Mouse (Mus musculus) megakaryocyte, adult 5-6 weeks (primary cell): ENCODE measurements around the gene Gas2. TPM values are rescaled to one million over a fixed set of nuclear protein-coding genes. Genes with fewer than 3 reads are reported as not detected.
A peak's percentile ranks its signal among the peaks of the same experiment; 100 is the strongest.

Source experiments
- ATAC-seq: 2 replicates; pipeline ENCODE4 v1.8.0; 2016; ENCODE audit warnings: mild to moderate bottlenecking, inconsistent platforms; ENCODE audit not compliant: poor library complexity, severe bottlenecking
- total RNA-seq, 2 experiments: library from RNA; stranded (forward) in 1 of 2; stranded (reverse) in 1 of 2; fragments of 153-499, 151-499 nt in 1 of 2; fragments of 221-1000, 200-1000 nt in 1 of 2; gene quantifications; 2 replicates each; pipeline versions ENCODE4 v1.2.3 to v1.2.4; 2015 to 2017

The Gas2 gene
- total RNA-seq, 2 experiments from 2014 or later, result 3.9 to 4.3 TPM

GRCm38 (mm10) chr7:51879136-51879723 is 17.4 kb downstream of the Gas2 start:
- ATAC-seq, result peak; percentile 96

GRCm38 (mm10) chr7:51880121-51880520 is 18.3 kb downstream of the Gas2 start:
- no peak for ATAC-seq

- no peak for ATAC-seq
Measured at GRCm38 (mm10) chr7:51885345-51885744, 23.5 kb downstream of the Gas2 start.

- ATAC-seq, result peak; percentile 49; the same call in 1 of the 2 replicates
Measured at GRCm38 (mm10) chr7:51887678-51888567, 26.1 kb downstream of the Gas2 start.

- ATAC-seq, result no peak
Measured at GRCm38 (mm10) chr7:51889601-51890000, 27.8 kb downstream of the Gas2 start.

- ATAC-seq, result no peak
Measured at GRCm38 (mm10) chr7:51892224-51892965, 30.6 kb downstream of the Gas2 start.

GRCm38 (mm10) chr7:51893008-51893407 is 31.2 kb downstream of the Gas2 start:
- no peak for ATAC-seq

- ATAC-seq, result no peak
Measured at GRCm38 (mm10) chr7:51894133-51894801, 32.5 kb downstream of the Gas2 start.

GRCm38 (mm10) chr7:51894939-51895338 is 33.1 kb downstream of the Gas2 start:
- no peak for ATAC-seq

- ATAC-seq, result no peak
Measured at GRCm38 (mm10) chr7:51899066-51899465, 37.3 kb downstream of the Gas2 start.

GRCm38 (mm10) chr7:51913292-51914050 is 51.7 kb downstream of the Gas2 start:
- no peak for ATAC-seq

- no peak for ATAC-seq
Measured at GRCm38 (mm10) chr7:51914132-51914531, 52.3 kb downstream of the Gas2 start.

- no peak for ATAC-seq
Measured at GRCm38 (mm10) chr7:51928761-51929519, 67.1 kb downstream of the Gas2 start.

GRCm38 (mm10) chr7:51931217-51931616 is 69.4 kb downstream of the Gas2 start:
- ATAC-seq, result no peak

- no peak for ATAC-seq
Measured at GRCm38 (mm10) chr7:51937337-51937736, 75.5 kb downstream of the Gas2 start.

- ATAC-seq, result no peak
Measured at GRCm38 (mm10) chr7:51940461-51940860, 78.6 kb downstream of the Gas2 start.

- ATAC-seq, result no peak
Measured at GRCm38 (mm10) chr7:51955424-51956041, 93.7 kb downstream of the Gas2 start.

GRCm38 (mm10) chr7:51957766-51958165 is 96.0 kb downstream of the Gas2 start:
- no peak for ATAC-seq
